Mouse (Mus musculus): ENCODE measurements around the gene Gtf3c6. TPM values are rescaled to one million over a fixed set of nuclear protein-coding genes. Genes with fewer than 3 reads are reported as not detected.

Gtf3c6 gene
- polyA plus RNA-seq, 1 experiment from 2014 or later: 165 TPM

Other genes with a start within 250 kb of the Gtf3c6 start
- not detected in 2 replicates for gene Mfsd4b1, start 232.8 kb downstream of the Gtf3c6 start, polyA plus RNA-seq (2016; fragmentation: Nextera tagmentation; extraction: Ambion mirVana)
- 10.4 and 12.6 TPM in 2 replicates for gene Slc16a10, start 115.8 kb downstream of the Gtf3c6 start, polyA plus RNA-seq (2016; fragmentation: Nextera tagmentation; extraction: Ambion mirVana)
- gene Rpf2, start 11.1 kb downstream of the Gtf3c6 start, polyA plus RNA-seq (2016; fragmentation: Nextera tagmentation; extraction: Ambion mirVana): 85.2 and 106 TPM in 2 replicates
- gene Amd1, start 44.1 kb upstream of the Gtf3c6 start, polyA plus RNA-seq (2016; fragmentation: Nextera tagmentation; extraction: Ambion mirVana): 83.3 and 94.6 TPM in 2 replicates
- 5.0 and 9.0 TPM in 2 replicates for gene Cdk19, start 81.5 kb upstream of the Gtf3c6 start, polyA plus RNA-seq (2016; fragmentation: Nextera tagmentation; extraction: Ambion mirVana)